Mouse (Mus musculus) mouse trophoblast stem cell (cell line): ENCODE measurements at regions not wholly inside any gene's neighbourhood (a gene's known extent, or its start where the extent isn't known, plus 50 kb on each side); places are given as distances from the start of the nearest gene placed in this dataset.

Source experiments
- in situ Hi-C, 2 experiments: fragments of 300-500 bp; cut with MseI, MboI; formaldehyde crosslinking; loops; 2 replicates in 1 of 2; 3 replicates in 1 of 2; pipeline ENCODE4 v1.15.1; 2025

DNA sequence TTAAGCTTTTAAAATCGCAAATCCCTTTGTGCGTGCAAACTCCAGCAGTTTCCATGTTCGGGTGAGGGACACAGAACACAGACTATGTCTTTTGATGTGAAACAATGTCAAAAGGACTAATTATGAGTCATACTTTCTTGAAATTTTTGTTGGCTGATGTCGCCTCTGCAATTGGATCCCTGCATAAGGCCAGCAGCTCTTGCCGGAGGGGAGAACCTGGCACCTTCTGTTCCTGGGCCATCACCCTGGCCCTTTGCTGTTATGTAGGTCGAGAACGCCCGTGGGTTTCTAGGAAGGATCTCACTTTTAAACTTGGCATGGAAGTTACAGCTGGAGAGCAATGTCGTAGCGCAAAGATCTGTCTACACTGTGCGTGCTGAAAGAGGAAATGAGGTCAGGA is 397.9 kb downstream of the Zfp536 start:
- in situ Hi-C loops = loop anchor here in 1 of 2 experiments (10.0 kb wide), 1 partner anchor 399 kb away; the partner anchor contains the start of gene Zfp536

DNA sequence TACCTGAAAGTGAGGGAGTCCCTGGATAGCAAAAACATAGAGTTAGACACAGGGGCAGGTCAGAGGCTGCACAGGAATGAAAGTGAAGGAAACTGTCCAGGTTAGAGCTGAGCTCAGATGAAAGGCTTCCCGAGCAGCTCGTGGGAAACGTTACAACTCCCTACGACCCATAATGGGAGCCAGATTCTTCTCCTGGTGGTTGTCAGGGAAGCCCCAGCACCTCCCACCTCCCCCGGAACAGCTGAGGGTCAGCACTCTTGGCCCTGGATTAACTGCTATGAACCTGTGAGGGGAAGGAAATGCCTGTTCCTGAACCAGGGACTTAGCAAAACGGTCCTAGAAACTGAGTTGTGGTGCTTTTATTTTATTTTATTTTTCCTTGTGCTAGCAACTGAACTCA is 397.2 kb downstream of the Zfp536 start:
- in situ Hi-C loops = loop anchor here in 1 of 2 experiments (10.0 kb wide), 1 partner anchor 399 kb away; the partner anchor contains the start of gene Zfp536

DNA sequence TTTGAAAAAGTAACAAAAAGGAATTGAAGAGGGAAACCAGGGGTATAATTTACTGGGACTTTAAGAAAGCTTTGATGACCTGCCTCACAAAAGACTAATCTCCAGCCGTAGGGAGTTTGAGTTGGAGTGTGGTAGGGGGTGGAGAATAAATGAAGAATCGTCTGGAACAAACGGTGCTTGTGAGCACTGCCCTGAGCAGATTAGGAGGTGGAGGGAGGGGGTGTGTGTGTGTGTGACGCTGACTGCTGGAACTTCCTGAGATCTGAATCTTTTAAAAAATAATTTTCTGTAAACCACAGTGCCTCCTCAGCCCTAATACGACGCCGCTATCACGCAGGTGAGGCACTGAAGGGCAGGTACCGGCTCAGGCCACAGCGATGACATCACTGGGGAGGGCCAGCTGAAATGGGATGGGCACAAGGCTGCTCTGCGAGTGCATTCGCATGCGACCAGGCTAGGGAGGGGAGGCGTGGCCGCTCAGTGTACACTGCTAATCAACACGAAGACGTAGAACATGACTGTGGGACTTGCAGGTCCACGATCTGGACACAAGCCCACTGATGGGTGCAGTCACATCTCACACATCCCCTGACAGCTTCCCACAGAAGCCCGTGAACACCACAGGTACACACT is 395.4 kb downstream of the Zfp536 start:
- in situ Hi-C loops = loop anchor here in 1 of 2 experiments (10.0 kb wide), 1 partner anchor 397 kb away; the partner anchor contains the start of gene Zfp536

DNA sequence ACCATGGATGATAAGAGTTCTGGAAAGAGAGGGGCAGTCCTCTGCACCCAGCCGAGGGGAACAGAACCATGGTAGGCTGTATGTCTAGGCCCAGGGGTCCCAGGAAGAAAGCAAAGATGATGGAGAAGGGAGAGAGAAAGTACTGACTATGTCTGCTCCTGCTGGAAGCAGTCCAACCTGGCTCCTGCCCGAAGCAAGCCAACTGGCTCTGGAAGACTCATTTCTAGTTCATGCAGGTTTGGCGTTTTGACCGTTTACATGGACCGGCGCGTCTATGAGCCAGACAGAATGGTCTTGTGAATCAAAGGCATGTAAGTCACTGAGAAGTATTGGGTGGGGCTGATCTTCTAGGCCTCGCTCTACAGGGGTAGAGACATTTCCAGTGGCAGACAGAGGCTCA is 385.6 kb downstream of the Zfp536 start:
- in situ Hi-C loops = no loop called here

DNA sequence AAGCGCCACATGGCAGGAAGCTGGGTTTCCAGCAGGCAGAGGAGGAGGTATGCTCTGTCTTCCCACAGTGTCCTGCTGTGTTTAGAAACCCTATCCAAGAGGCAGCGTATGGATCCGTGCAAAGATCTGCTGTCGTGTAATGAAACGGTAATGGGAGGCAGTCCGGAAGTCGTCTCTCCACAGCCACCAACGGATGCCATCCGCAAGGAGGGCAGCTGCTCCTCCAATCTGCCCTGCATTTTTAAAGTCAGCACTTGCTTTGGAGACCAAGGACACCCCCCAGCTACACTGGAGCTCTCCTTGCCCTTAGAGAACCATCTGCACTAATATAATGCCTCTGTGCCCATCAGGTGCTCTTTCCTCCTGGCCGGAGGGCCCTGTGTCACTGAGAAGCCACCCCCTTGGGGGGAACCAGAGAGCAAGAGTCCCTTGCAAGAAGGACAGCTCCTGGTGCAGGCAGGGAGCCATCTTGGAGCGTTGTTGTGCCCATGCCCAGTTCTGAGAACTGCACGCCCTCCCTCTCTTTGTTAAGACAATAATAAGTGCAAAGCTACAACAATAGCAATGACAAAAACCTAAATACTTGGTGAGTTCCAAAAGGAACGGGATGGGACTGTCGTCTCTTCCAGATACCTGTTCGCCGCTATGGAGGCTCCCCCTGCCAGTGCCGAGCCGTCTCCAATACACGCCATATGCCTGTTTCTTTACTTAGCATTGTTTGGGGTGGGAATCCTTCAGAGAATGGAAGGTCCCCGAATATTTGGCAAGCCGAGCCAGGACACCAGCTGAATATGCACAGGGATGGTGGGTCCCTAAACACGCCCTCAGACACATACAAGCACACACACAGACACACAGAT is 384.4 kb downstream of the Zfp536 start:
- in situ Hi-C loops = no loop called here

DNA sequence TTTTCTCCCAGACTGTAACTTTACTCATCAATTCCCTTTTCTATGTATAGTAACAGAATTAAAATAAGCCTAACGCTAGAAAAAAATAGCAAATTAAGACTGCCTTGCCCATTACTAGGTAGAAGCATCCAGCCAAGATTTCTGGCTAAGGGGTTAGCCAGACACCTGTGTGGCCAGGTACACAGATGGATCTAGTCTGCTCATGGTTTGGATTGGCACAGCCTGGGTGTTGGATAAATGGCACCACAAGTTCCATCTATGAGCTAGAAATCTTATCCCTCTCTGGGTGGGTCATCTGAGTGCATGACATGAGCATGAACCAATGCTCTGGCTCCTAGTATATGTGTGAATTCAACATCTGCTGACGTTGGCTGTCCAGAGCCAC is 383.7 kb downstream of the Zfp536 start:
- in situ Hi-C loops = no loop called here

- in situ Hi-C loops = no loop called here
These were observed 383.2 kb downstream of the Zfp536 start for GRCm38 (mm10) chr7:37390271-37390670.

DNA sequence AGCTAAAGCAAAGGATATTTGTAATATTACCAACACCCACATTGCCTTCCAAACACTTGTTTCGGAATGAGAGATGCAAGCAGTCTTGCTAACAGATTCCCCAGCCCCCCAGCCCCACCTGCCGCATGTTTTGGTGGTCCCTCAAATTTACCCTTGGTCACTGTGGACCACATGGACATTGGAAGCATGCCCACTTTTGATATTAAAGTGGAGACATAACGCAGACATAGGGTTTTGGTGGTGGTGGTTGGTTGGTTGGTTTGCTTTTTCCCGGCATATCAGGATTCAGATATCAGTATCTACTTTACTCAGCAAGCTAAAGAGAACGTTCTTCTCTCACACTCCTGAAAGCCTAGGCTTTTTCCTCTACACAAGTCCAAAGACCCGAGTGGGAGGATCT is 381.3 kb downstream of the Zfp536 start:
- in situ Hi-C loops = no loop called here

DNA sequence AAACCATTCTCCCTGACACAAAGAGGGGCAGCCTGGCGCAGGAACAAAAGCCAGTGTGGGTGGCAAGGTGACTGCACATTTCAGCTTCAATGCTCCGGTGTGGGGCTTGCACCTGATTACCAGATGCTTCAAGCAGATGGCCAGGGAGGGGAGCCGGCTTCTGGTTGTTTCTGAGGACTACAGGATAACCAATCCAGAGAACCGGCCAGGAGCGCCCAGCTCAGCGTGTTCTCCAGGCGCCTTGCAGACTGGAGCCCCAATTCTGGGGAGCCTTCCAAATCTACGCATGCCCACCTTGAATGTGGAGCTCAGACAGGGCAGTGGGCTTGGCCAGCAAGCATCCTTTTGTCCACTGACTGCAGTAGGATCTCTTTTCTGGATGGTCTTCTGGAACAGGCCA is 380.8 kb downstream of the Zfp536 start:
- in situ Hi-C loops = no loop called here

- in situ Hi-C loops = no loop called here
These were observed 380.4 kb downstream of the Zfp536 start for GRCm38 (mm10) chr7:37393071-37393470.

DNA sequence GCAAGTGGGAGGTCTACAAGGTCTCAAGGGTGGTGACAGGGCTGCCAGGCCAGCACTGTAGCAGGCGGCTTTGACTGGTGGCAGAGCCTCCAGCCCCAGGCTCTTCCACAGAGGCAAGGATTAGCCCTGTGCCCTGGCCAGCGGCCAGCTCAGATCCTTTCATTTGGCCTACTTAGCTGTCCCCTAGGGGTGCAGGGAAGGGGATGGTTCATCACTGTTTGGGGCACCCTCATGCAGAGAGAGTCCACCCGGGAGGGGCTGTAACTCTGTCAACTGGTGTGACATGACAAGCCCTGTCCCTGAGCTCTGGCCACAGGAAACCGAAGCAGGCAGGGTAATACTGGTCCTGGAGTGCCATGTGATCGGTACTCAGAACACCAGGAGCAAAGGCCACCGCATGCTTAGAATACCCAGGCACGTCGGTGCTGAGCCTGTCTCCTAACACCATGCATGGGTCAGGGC is 378.4 kb downstream of the Zfp536 start:
- in situ Hi-C loops = no loop called here

- in situ Hi-C loops = no loop called here
These were observed 377.4 kb downstream of the Zfp536 start for GRCm38 (mm10) chr7:37395881-37396513.

- in situ Hi-C loops = no loop called here
These were observed 370.0 kb downstream of the Zfp536 start for GRCm38 (mm10) chr7:37403483-37403882.

DNA sequence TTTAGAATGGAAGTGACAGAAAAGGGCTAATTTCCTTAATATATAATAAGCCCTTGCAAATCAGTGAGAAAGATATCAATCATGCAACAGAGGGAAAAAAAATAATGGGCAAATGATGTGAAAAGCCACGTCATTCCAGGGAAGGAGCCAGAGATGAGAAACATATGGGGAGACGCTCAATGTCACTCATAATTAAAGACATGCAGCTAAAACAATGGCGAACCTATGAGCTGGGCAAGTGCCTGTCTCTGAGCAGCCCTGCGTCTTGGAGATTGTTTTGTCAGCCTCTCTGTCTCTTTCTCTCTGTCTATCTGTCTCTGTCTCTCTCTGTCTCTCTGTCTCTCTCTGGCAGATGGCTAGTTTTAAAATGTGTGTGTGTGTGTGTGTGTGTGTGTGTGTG is 360.1 kb downstream of the Zfp536 start:
- in situ Hi-C loops = no loop called here

DNA sequence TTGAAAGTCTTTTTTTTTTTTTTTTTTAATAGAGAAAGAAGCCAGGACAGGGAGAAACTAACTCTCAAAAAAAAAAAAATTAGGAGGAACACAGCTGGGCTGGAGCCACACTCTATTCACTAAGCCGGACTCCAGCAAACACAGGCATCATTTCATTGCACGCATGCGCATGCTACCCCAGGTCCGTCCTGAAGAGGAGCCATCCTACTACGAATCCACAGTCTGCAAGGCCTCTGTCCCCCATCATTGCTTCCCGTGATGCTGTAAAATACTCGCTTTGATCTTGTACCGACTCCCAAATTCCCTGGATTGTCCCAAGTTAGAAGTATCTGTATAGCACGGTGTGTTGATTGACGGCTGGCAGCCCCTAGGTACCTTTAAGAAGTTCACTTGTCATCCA is 351.7 kb downstream of the Zfp536 start:
- in situ Hi-C loops = no loop called here
